Mouse (Mus musculus): Measurements from ENCODE around the gene Map2k4. TPM values are rescaled to one million over a fixed set of nuclear protein-coding genes. Genes with fewer than 3 reads are reported as not detected.

Gene Map2k4
- polyA plus RNA-seq, 1 experiment = 29.3 TPM

- TF ChIP-seq POLR2A (IDR thresholded peaks at IDR 0.05; ENCODE audit: borderline replicate concordance, control insufficient read depth, low read depth, low read length) (no peak), CTCF (IDR thresholded peaks at IDR 0.05; ENCODE audit: control insufficient read depth, insufficient read depth, low read length) (no peak)
- no peak overlapping the region for H3K27ac ChIP-seq (ENCODE audit: control insufficient read depth, insufficient read depth, low read depth, low read length, poor library complexity)
- 21% methylated on average over 5 of the region's 5 CpGs for WGBS
- H3K4me1 ChIP-seq (ENCODE audit: control insufficient read depth, insufficient read depth, low read length) = no peaks in the 10 kb centered on the region; the same call in 1 of the 2 replicates
- no peak overlapping the region for H3K4me3 ChIP-seq (replicated peaks; ENCODE audit: control insufficient read depth, low read depth, low read length)
These were observed 18.1 kb downstream of the Map2k4 start for GRCm38 (mm10) chr11:65769990-65770389.

- Histone ChIP-seq H3K27ac (ENCODE audit: control insufficient read depth, insufficient read depth, low read depth, low read length, poor library complexity) (no peak overlapping the region), H3K4me3 (replicated peaks; ENCODE audit: control insufficient read depth, low read depth, low read length) (no peak overlapping the region), H3K4me1 (ENCODE audit: control insufficient read depth, insufficient read depth, low read length) (no peaks in the 10 kb centered on the region; the same call in 1 of the 2 replicates)
- TF ChIP-seq CTCF (IDR thresholded peaks at IDR 0.05; ENCODE audit: control insufficient read depth, insufficient read depth, low read length) (no peak), POLR2A (IDR thresholded peaks at IDR 0.05; ENCODE audit: borderline replicate concordance, control insufficient read depth, low read depth, low read length) (no peak)
These were observed 19.7 kb downstream of the Map2k4 start for GRCm38 (mm10) chr11:65768445-65768844.

GRCm38 (mm10) chr11:65760912-65761311 lies 27.2 kb downstream of the Map2k4 start:
- TF ChIP-seq POLR2A (IDR thresholded peaks at IDR 0.05; ENCODE audit: borderline replicate concordance, control insufficient read depth, low read depth, low read length) = no peak
- TF ChIP-seq CTCF (IDR thresholded peaks at IDR 0.05; ENCODE audit: control insufficient read depth, insufficient read depth, low read length) = no peak
- no peaks in the 10 kb centered on the region; the same call in 1 of the 2 replicates for H3K4me1 ChIP-seq (ENCODE audit: control insufficient read depth, insufficient read depth, low read length)
- H3K27ac ChIP-seq (ENCODE audit: control insufficient read depth, insufficient read depth, low read depth, low read length, poor library complexity) = no peak overlapping the region
- WGBS = 41% methylated on average over 2 of the region's 2 CpGs
- no peak overlapping the region for H3K4me3 ChIP-seq (replicated peaks; ENCODE audit: control insufficient read depth, low read depth, low read length)

GRCm38 (mm10) chr11:65759350-65759749 lies 28.7 kb downstream of the Map2k4 start:
- Histone ChIP-seq H3K27ac (ENCODE audit: control insufficient read depth, insufficient read depth, low read depth, low read length, poor library complexity) (no peak overlapping the region), H3K4me3 (replicated peaks; ENCODE audit: control insufficient read depth, low read depth, low read length) (no peak overlapping the region), H3K4me1 (ENCODE audit: control insufficient read depth, insufficient read depth, low read length) (no peaks in the 10 kb centered on the region; the same call in 1 of the 2 replicates)
- 77% methylated on average over 1 of the region's 1 CpGs for WGBS
- TF ChIP-seq POLR2A (IDR thresholded peaks at IDR 0.05; ENCODE audit: borderline replicate concordance, control insufficient read depth, low read depth, low read length) (no peak), CTCF (IDR thresholded peaks at IDR 0.05; ENCODE audit: control insufficient read depth, insufficient read depth, low read length) (no peak)

- H3K4me3 ChIP-seq (replicated peaks; ENCODE audit: control insufficient read depth, low read depth, low read length) = no peak overlapping the region
- TF ChIP-seq POLR2A (IDR thresholded peaks at IDR 0.05; ENCODE audit: borderline replicate concordance, control insufficient read depth, low read depth, low read length) = no peak
- TF ChIP-seq CTCF (IDR thresholded peaks at IDR 0.05; ENCODE audit: control insufficient read depth, insufficient read depth, low read length) = no peak
- WGBS = 87% methylated on average over 4 of the region's 4 CpGs
- H3K4me1 ChIP-seq (ENCODE audit: control insufficient read depth, insufficient read depth, low read length) = no peaks in the 10 kb centered on the region; the same call in 1 of the 2 replicates
- H3K27ac ChIP-seq (ENCODE audit: control insufficient read depth, insufficient read depth, low read depth, low read length, poor library complexity) = no peak overlapping the region
These were observed 33.9 kb downstream of the Map2k4 start for GRCm38 (mm10) chr11:65754161-65754560.

GRCm38 (mm10) chr11:65753593-65753992 lies 34.5 kb downstream of the Map2k4 start:
- Histone ChIP-seq H3K4me1 (ENCODE audit: control insufficient read depth, insufficient read depth, low read length) (no peaks in the 10 kb centered on the region; the same call in 1 of the 2 replicates), H3K27ac (ENCODE audit: control insufficient read depth, insufficient read depth, low read depth, low read length, poor library complexity) (no peak overlapping the region), H3K4me3 (replicated peaks; ENCODE audit: control insufficient read depth, low read depth, low read length) (no peak overlapping the region)
- WGBS = 70% methylated on average over 2 of the region's 2 CpGs
- TF ChIP-seq CTCF (IDR thresholded peaks at IDR 0.05; ENCODE audit: control insufficient read depth, insufficient read depth, low read length) (no peak), POLR2A (IDR thresholded peaks at IDR 0.05; ENCODE audit: borderline replicate concordance, control insufficient read depth, low read depth, low read length) (no peak)

- TF ChIP-seq CTCF (IDR thresholded peaks at IDR 0.05; ENCODE audit: control insufficient read depth, insufficient read depth, low read length) (no peak), POLR2A (IDR thresholded peaks at IDR 0.05; ENCODE audit: borderline replicate concordance, control insufficient read depth, low read depth, low read length) (no peak)
- Histone ChIP-seq H3K27ac (ENCODE audit: control insufficient read depth, insufficient read depth, low read depth, low read length, poor library complexity) (no peak overlapping the region), H3K4me3 (replicated peaks; ENCODE audit: control insufficient read depth, low read depth, low read length) (no peak overlapping the region), H3K4me1 (ENCODE audit: control insufficient read depth, insufficient read depth, low read length) (no peaks in the 10 kb centered on the region; the same call in 1 of the 2 replicates)
- 44% methylated on average over 3 of the region's 3 CpGs for WGBS
These were observed 37.6 kb downstream of the Map2k4 start for GRCm38 (mm10) chr11:65750546-65750945.

GRCm38 (mm10) chr11:65747433-65747832 lies 40.7 kb downstream of the Map2k4 start:
- no peak for TF ChIP-seq POLR2A (IDR thresholded peaks at IDR 0.05; ENCODE audit: borderline replicate concordance, control insufficient read depth, low read depth, low read length)
- TF ChIP-seq CTCF (IDR thresholded peaks at IDR 0.05; ENCODE audit: control insufficient read depth, insufficient read depth, low read length) = no peak
- no peaks in the 10 kb centered on the region; the same call in 1 of the 2 replicates for H3K4me1 ChIP-seq (ENCODE audit: control insufficient read depth, insufficient read depth, low read length)
- H3K4me3 ChIP-seq (replicated peaks; ENCODE audit: control insufficient read depth, low read depth, low read length) = no peak overlapping the region
- H3K27ac ChIP-seq (ENCODE audit: control insufficient read depth, insufficient read depth, low read depth, low read length, poor library complexity) = no peak overlapping the region
